Comparison of ENCODE assay signal across 8 mouse cellular contexts in the genomic region with DNA sequence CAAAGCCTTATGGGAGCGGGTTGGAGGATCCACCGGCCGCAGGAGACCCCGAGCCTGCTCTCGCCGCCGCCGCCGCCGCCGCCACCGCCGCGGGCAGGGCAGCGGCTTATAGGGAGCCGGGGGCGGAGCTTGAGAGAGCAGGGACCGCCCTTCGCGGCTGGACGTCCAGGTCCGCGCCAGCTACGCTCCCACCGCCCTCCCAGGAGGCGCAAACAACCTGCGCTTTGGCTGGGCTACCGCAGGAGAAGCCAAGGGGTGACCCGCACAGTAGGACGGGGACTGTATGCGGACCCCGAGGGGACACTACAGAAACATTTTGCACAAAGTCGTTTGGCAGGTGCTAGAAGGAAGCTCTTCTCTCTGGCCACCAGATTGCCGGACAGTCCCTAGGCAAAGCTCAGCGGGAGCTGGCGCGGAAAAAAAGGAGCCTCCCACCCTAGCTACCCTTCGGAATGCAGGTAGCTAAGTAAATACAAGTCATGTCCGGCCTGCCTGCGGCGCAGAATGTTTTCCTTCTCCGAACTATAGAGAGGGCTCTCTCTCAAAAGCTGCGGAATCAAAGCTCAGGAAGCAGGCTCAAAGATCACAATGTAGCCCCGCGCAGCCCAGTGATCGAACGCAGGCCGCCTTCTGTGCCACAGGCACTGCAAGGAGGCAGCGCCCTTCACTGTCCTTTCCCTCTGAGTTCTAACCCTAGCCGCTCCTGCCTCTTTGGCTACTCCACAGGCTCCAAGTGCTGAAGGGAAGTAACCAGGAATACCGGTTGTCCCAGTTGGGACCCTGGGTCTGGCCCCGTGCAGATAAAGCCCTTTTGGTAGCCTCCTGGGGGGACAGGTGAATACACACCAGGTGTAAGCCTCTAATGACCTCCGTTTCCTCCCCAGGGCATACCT. TPM values are rescaled to one million over a fixed set of nuclear protein-coding genes. Genes with fewer than 3 reads are reported as not detected.
DNase-seq lines count a peak whose midpoint lies in the region; ATAC-seq and TF ChIP-seq lines count a peak whose summit lies in the region.

No protein-coding gene starts in this region.

- no peaks in the 10 kb centered on the region for H3K36me3 ChIP-seq in embryonic facial prominence, embryonic 10.5 days (replicated peaks)
- H3K36me3 ChIP-seq in limb, embryonic 12.5 days, result no peaks in the 10 kb centered on the region
- H3K36me3 ChIP-seq in midbrain, embryonic 13.5 days, result no peaks in the 10 kb centered on the region
- H3K36me3 ChIP-seq in spleen, adult 2 months (ENCODE audit: control insufficient read depth, insufficient read depth, low read length), result no peaks in the 10 kb centered on the region

- DNase-seq in left cerebral cortex, adult 18-20 months (ENCODE audit: low spot score in 2 of 2), result peak; percentile 55 to 71
- no peak for DNase-seq in left cerebral cortex, adult 11 months (ENCODE audit: low spot score)
- DNase-seq in embryonic facial prominence, embryonic 10.5 days (ENCODE audit: low spot score), result peak; percentile 86
- DNase-seq in gastrocnemius, postnatal 4 days (ENCODE audit: low spot score in 2 of 2), result peak; percentile 64 to 84
- peak; percentile 84 for DNase-seq in kidney, adult 11 months
- peak in 1 of 2 experiments; percentile 11 for DNase-seq in spleen, adult 2 months (ENCODE audit: low read depth in 1 of 2, low spot score in 2 of 2)

- no peak for TF ChIP-seq CTCF in spleen, adult 2 months (IDR thresholded peaks at IDR 0.05; ENCODE audit: extremely low read depth, insufficient read depth, insufficient read length, insufficient replicate concordance)

- no peak for TF ChIP-seq POLR2A in spleen, adult 2 months (IDR thresholded peaks at IDR 0.05; ENCODE audit: low read depth, low read length)

- H3K27me3 ChIP-seq in embryonic facial prominence, embryonic 10.5 days (replicated peaks; ENCODE audit: low read depth, poor library complexity, severe bottlenecking), result peaks cover 44% of the 10 kb centered on the region
- H3K27me3 ChIP-seq in limb, embryonic 12.5 days, result peaks cover 35% of the 10 kb centered on the region
- peaks cover 17% of the 10 kb centered on the region for H3K27me3 ChIP-seq in midbrain, embryonic 13.5 days
- H3K27me3 ChIP-seq in spleen, adult 2 months (ENCODE audit: control insufficient read depth, insufficient read depth, low read length), result no peaks in the 10 kb centered on the region; the same call in 1 of the 2 replicates

- peaks cover 9% of the 10 kb centered on the region for H3K4me1 ChIP-seq in embryonic facial prominence, embryonic 10.5 days
- no peaks in the 10 kb centered on the region; the same call in 1 of the 2 replicates for H3K4me1 ChIP-seq in limb, embryonic 12.5 days (replicated peaks)
- H3K4me1 ChIP-seq in midbrain, embryonic 13.5 days (replicated peaks), result 0 out of 2 replicates have a peak, but pooled peaks cover 8% of the 10 kb centered on the region
- H3K4me1 ChIP-seq in spleen, adult 2 months (ENCODE audit: control insufficient read depth, insufficient read depth, insufficient read length), result no peaks in the 10 kb centered on the region

- H3K27ac ChIP-seq in embryonic facial prominence, embryonic 10.5 days (replicated peaks), result peak overlapping the region; percentile 75
- no peak overlapping the region for H3K27ac ChIP-seq in limb, embryonic 12.5 days
- H3K27ac ChIP-seq in midbrain, embryonic 13.5 days, result no peak overlapping the region
- H3K27ac ChIP-seq in spleen, adult 2 months (ENCODE audit: insufficient read depth, low read length), result peak overlapping the region; percentile 48; the same call in 1 of the 2 replicates

- peak overlapping the region; percentile 93 for H3K4me2 ChIP-seq in limb, embryonic 12.5 days
- peak overlapping the region; percentile 90 for H3K4me2 ChIP-seq in midbrain, embryonic 13.5 days (replicated peaks)

- peak; percentile 88 for ATAC-seq in limb, embryonic 12.5 days (ENCODE audit: insufficient number of reproducible peaks, insufficient read depth, low FRiP score, low TSS enrichment, low read depth)
- peak; percentile 98 for ATAC-seq in midbrain, embryonic 13.5 days

- H3K9me3 ChIP-seq in embryonic facial prominence, embryonic 10.5 days, result no peaks in the 10 kb centered on the region
- no peaks in the 10 kb centered on the region for H3K9me3 ChIP-seq in limb, embryonic 12.5 days
- H3K9me3 ChIP-seq in midbrain, embryonic 13.5 days, result no peaks in the 10 kb centered on the region

- under 1% methylated on average over 53 of the region's 53 CpGs for WGBS in embryonic facial prominence, embryonic 10.5 days
- under 1% methylated on average over 51 of the region's 53 CpGs for WGBS in limb, embryonic 12.5 days
- under 1% methylated on average over 53 of the region's 53 CpGs for WGBS in midbrain, embryonic 13.5 days
- WGBS in spleen, adult 2 months, result 4% methylated on average over 53 of the region's 53 CpGs

- peak overlapping the region; percentile 42 for H3K9ac ChIP-seq in limb, embryonic 12.5 days (replicated peaks)
- peak overlapping the region; percentile 70 for H3K9ac ChIP-seq in midbrain, embryonic 13.5 days (replicated peaks)

- peak overlapping the region; percentile 74 for H3K4me3 ChIP-seq in embryonic facial prominence, embryonic 10.5 days
- H3K4me3 ChIP-seq in limb, embryonic 12.5 days (replicated peaks), result peak overlapping the region; percentile 63
- peak overlapping the region; percentile 75 for H3K4me3 ChIP-seq in midbrain, embryonic 13.5 days (replicated peaks)
- H3K4me3 ChIP-seq in spleen, adult 2 months (ENCODE audit: extremely low read depth, insufficient read depth, insufficient read length), result peak overlapping the region; percentile 46

RNA-seq across cellular contexts. Expression of gene Slc40a1, which starts 0.6 kb away (rescaled TPM):
- 1 to 10 TPM; 6.9 to 8.0 TPM for total RNA-seq in left cerebral cortex, adult 18-20 months (2021)
- polyA plus RNA-seq in embryonic facial prominence, embryonic 10.5 days (2016; fragmentation: Nextera tagmentation; extraction: Ambion mirVana), result 8.2 and 8.7 TPM in 2 replicates
- 10 to 100 TPM; 24.9 to 27.4 TPM for total RNA-seq in gastrocnemius, postnatal 4 days (2021)
- 10.9 and 12.5 TPM in 2 replicates for polyA plus RNA-seq in limb, embryonic 12.5 days (2016; fragmentation: Nextera tagmentation; extraction: Ambion mirVana)
- polyA plus RNA-seq in midbrain, embryonic 13.5 days (2015; fragmentation: Nextera tagmentation; extraction: Ambion mirVana), result 27.5 and 30.0 TPM in 2 replicates
- polyA plus RNA-seq in spleen, adult 2 months (2012; rRNA removed), result 37.9 and 62.6 TPM in 2 replicates

RNA-seq across cellular contexts. Expression of gene Gm5269, which starts 35.7 kb away (rescaled TPM):
- not detected for total RNA-seq in left cerebral cortex, adult 18-20 months (2021)
- not detected in 2 replicates for polyA plus RNA-seq in embryonic facial prominence, embryonic 10.5 days (2016; fragmentation: Nextera tagmentation; extraction: Ambion mirVana)
- total RNA-seq in gastrocnemius, postnatal 4 days (2021), result not detected
- not detected in 2 replicates for polyA plus RNA-seq in limb, embryonic 12.5 days (2016; fragmentation: Nextera tagmentation; extraction: Ambion mirVana)
- not detected in 2 replicates for polyA plus RNA-seq in midbrain, embryonic 13.5 days (2015; fragmentation: Nextera tagmentation; extraction: Ambion mirVana)
- polyA plus RNA-seq in spleen, adult 2 months (2012; rRNA removed), result not detected in 2 replicates

Comparison
In these comparisons a context has a peak if more than half of its experiments do, and no peak if none do; other contexts are left out.
1. H3K27ac ChIP-seq: peak in embryonic facial prominence, embryonic 10.5 days (single experiment) and spleen, adult 2 months (single experiment); none in limb, embryonic 12.5 days (single experiment) and midbrain, embryonic 13.5 days (single experiment).
2. Peak in every context shown above with its lines, with median percentiles within 50 percentile points of each other: H3K4me3 ChIP-seq.